Mouse (Mus musculus): Measurements from ENCODE around the gene Itgb4.
"Not testable (repeated sequence)": the region's sequence is repeated elsewhere in the genome, so short reads cannot be mapped to it uniquely, and the experiment has no call there.

DNA sequence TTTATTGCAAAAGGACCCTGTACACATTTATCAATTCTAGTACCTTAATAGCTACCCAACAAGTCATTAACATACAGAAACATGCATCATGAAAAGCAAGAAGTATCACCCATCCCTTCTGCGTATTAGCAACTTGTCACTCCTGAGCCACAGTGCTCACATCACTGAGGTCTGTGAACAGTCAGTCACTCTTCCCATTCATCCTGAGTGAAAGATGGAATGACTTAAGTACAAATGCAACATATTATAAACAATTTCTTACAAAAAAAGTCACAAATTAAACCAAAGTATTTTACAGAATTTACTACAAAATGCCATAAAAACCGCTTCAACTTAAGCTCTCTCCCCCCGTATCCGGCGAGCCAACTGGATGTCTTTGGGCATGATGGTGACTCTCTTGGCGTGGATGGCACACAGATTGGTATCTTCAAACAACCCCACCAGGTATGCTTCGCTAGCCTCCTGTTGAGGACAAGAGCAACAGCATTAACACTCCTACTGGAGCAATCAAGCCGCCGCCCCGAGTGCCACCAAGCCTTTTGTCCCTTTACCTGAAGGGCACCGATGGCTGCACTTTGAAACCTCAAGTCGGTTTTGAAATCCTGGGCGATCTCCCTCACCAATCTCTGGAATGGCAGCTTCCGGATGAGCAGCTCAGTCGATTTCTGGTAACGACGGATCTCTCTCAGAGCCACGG, 48.7 kb downstream of the Itgb4 start:
- TF ChIP-seq CTCF (IDR thresholded peaks at IDR 0.05; ENCODE audit: low read depth, low read length); GATA1 (IDR thresholded peaks at IDR 0.05; ENCODE audit: borderline replicate concordance, low read length): not testable (repeated sequence)

All from G1E (cell line).